Mouse (Mus musculus) spleen, adult 2 months (tissue): Measurements from ENCODE around the gene Chsy1.

Source experiments
- CTCF ChIP-seq: fragments of 200-500 bp; IDR thresholded peaks from 2 replicates; pipeline ENCODE4 v1.5.1; 2011; ENCODE audit warnings: mild to moderate bottlenecking, inconsistent platforms; ENCODE audit not compliant: insufficient read depth, insufficient read length, insufficient replicate concordance; ENCODE audit errors: extremely low read depth
- POLR2A ChIP-seq: fragments of 200-500 bp; IDR thresholded peaks from 2 replicates; pipeline ENCODE4 v1.6.1; 2011; ENCODE audit warnings: low read depth, low read length, inconsistent platforms

- no peak for TF ChIP-seq CTCF
- no peak for TF ChIP-seq POLR2A
These were observed 38.5 kb downstream of the Chsy1 start for GRCm38 (mm10) chr7:66147816-66148215.
